Mouse (Mus musculus): ENCODE results near the gene Stip1.

GRCm38 (mm10) chr19:6979001-6979479, 60.7 kb downstream of the Stip1 start:
- TF ChIP-seq POLR2A (IDR thresholded peaks at IDR 0.05; ENCODE audit: low read depth, low read length) (peak; percentile 22; the same call in 1 of the 2 replicates), CTCF (IDR thresholded peaks at IDR 0.05; ENCODE audit: borderline replicate concordance, insufficient read depth, low read length) (no peak)
